Mouse (Mus musculus) lung, adult 2 months (tissue): ENCODE measurements around the gene Cyp2j12.

Experiments used
- CTCF ChIP-seq: fragments of 200-500 bp; IDR thresholded peaks from 2 replicates; pipeline ENCODE4 v1.5.1; 2011; ENCODE audit warnings: mild to moderate bottlenecking, low read length, control low read depth; ENCODE audit not compliant: insufficient read depth
- POLR2A ChIP-seq: fragments of 200-500 bp; IDR thresholded peaks from 2 replicates; pipeline ENCODE4 v1.6.1; 2011; ENCODE audit warnings: low read depth, mild to moderate bottlenecking, control low read depth, low read length, borderline replicate concordance; ENCODE audit errors: extremely low read depth

DNA sequence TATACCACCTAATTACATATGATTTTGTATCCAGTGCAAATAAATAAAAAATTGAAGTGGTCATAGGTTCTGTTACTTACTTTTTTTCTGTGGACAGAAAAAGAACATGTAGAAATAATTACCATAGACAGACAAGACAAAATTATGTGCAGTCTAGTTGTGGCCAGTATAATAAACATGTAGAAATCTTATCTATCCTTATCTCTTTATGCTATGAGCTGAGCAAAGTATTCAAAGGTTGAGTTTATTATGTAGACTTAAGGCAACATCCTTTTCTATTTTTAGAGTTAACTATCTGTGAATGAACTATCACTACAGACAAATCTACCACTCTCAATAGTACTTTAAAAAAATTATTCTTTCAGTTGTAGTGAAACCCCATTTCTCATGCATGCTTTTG lies 62.6 kb downstream of the Cyp2j12 start:
- TF ChIP-seq POLR2A (no peak), CTCF (no peak)
